Mouse (Mus musculus): Measurements from ENCODE around the gene BC016579.

Gene BC016579

GRCm38 (mm10) chr16:45653934-45654332, at the start of gene BC016579:
Gene BC016579, minus strand, starts transcription at chr16:45654068.
- peak in 1 of 2 experiments; percentile 6 for DNase-seq

GRCm38 (mm10) chr16:45699301-45699700, 45.4 kb upstream of the BC016579 start:
- no peak for DNase-seq

GRCm38 (mm10) chr16:45697996-45698395, 44.1 kb upstream of the BC016579 start:
- DNase-seq, result no peak

GRCm38 (mm10) chr16:45695445-45696160, 41.7 kb upstream of the BC016579 start:
- no peak for DNase-seq

- no peak for DNase-seq
These were observed 39.7 kb upstream of the BC016579 start, which contains the start of gene Tmprss7 for GRCm38 (mm10) chr16:45693558-45693957. Gene Tmprss7, minus strand, starts transcription at chr16:45693658.

GRCm38 (mm10) chr16:45692851-45693250, 39.0 kb upstream of the BC016579 start:
- no peak for DNase-seq

GRCm38 (mm10) chr16:45690178-45690577, 36.3 kb upstream of the BC016579 start:
- no peak for DNase-seq

GRCm38 (mm10) chr16:45686833-45687232, 33.0 kb upstream of the BC016579 start:
- DNase-seq, result no peak

GRCm38 (mm10) chr16:45685295-45685694, 31.4 kb upstream of the BC016579 start:
- DNase-seq, result no peak

- no peak for DNase-seq
These were observed 30.9 kb upstream of the BC016579 start for GRCm38 (mm10) chr16:45684815-45685214.

- DNase-seq, result no peak
These were observed 22.6 kb upstream of the BC016579 start for GRCm38 (mm10) chr16:45676462-45676861.

- no peak for DNase-seq
These were observed 16.1 kb upstream of the BC016579 start for GRCm38 (mm10) chr16:45670005-45670404.

- DNase-seq, result no peak
These were observed 14.3 kb upstream of the BC016579 start for GRCm38 (mm10) chr16:45668178-45668577.

GRCm38 (mm10) chr16:45666136-45666535, 12.3 kb upstream of the BC016579 start:
- no peak for DNase-seq

GRCm38 (mm10) chr16:45662381-45662780, 8.5 kb upstream of the BC016579 start:
- DNase-seq, result no peak

GRCm38 (mm10) chr16:45659596-45659995, 5.7 kb upstream of the BC016579 start:
- no peak for DNase-seq

GRCm38 (mm10) chr16:45658248-45658647, 4.4 kb upstream of the BC016579 start:
- no peak for DNase-seq

GRCm38 (mm10) chr16:45657574-45658159, 3.8 kb upstream of the BC016579 start:
- no peak for DNase-seq

GRCm38 (mm10) chr16:45654465-45654864, 597 bp upstream of the BC016579 start:
- DNase-seq, result no peak

- DNase-seq, result no peak
These were observed 597 bp downstream of the BC016579 start for GRCm38 (mm10) chr16:45653009-45653933.

GRCm38 (mm10) chr16:45651497-45651896, 2.4 kb downstream of the BC016579 start:
- no peak for DNase-seq

GRCm38 (mm10) chr16:45644380-45644779, 9.5 kb downstream of the BC016579 start:
- DNase-seq, result no peak

- DNase-seq, result no peak
These were observed 9.9 kb downstream of the BC016579 start for GRCm38 (mm10) chr16:45643944-45644343.

Data from thymus, adult 18-20 months (tissue).